Mouse (Mus musculus) ES-E14 (cell line): ENCODE results near the gene Gm21915.

ENCODE experiments used
- CHD2 ChIP-seq: IDR thresholded peaks from 2 replicates; pipeline ENCODE4 v1.6.1; 2014; ENCODE audit warnings: mild to moderate bottlenecking, low read depth, low read length, inconsistent platforms
- HCFC1 ChIP-seq: IDR thresholded peaks from 2 replicates; pipeline ENCODE4 v1.6.1; 2012; ENCODE audit warnings: low read length, inconsistent platforms, borderline replicate concordance; ENCODE audit not compliant: insufficient read depth
- ZC3H11A ChIP-seq: IDR thresholded peaks from 2 replicates; pipeline ENCODE4 v1.6.1; 2012; ENCODE audit warnings: low read depth, mild to moderate bottlenecking, inconsistent platforms, low read length, borderline replicate concordance
- ZNF384 ChIP-seq: IDR thresholded peaks from 2 replicates; pipeline ENCODE4 v1.6.1; 2012; ENCODE audit warnings: low read depth, low read length, inconsistent platforms

DNA sequence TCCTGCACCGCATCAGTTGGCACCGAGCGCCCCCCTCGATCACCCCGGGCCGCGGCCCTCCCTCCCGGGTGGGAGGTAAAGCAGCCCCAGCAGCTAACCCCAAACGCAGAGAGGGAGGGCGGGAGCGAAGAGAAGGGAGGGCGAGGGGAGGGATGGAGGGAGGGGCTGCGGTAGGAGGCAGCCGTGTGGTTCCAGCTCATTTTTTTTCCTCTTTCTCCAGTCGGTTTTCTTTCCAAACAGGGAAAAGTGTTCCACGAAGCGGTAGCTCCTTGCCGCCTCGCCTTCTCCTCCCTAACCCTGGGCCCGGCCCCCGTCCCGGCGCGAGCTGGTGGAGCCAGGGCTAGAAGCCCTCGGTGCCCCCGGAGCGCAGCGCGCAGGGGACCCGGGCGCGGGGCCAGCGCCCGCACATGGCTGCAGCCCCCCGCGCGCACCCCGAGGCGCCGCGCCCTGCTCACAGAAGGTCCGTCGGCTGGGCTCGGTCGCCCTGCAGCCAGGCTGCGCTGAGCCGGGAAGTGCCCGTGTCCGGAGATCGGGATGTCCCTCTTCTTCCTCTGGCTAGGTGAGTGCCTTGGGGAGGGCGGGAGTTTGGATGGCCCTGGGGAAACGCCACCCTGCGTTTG is 15.5 kb downstream of the Gm21915 start, which contains the start of gene Clmp:
- no peak for TF ChIP-seq ZNF384
- no peak for TF ChIP-seq CHD2
- TF ChIP-seq HCFC1: no peak
- no peak for TF ChIP-seq ZC3H11A
